Mouse (Mus musculus): Measurements from ENCODE around the gene Frmd5.

GRCm38 (mm10) chr2:121750121-121750520 is 56.8 kb downstream of the Frmd5 start:
- no peak for TF ChIP-seq CTCF (IDR thresholded peaks at IDR 0.05; ENCODE audit: extremely low read depth, insufficient read depth, low read length)
- no peak for TF ChIP-seq POLR2A (IDR thresholded peaks at IDR 0.05; ENCODE audit: extremely low read depth, insufficient read depth, low read length)
